Mouse (Mus musculus) CH12.LX (cell line): Measurements from ENCODE around the gene Slc9a3r1.

ENCODE experiments used
- CTCF ChIP-seq, 2 experiments: IDR thresholded peaks in 1 of 2; conservative IDR thresholded peaks in 1 of 2; 2 replicates each; pipeline ENCODE4 v1.5.1; 2011 to 2012; ENCODE audit warnings: low read depth in 2 of 2, low read length in 2 of 2, improper control_type of control experiment in 1 of 2, inconsistent platforms in 1 of 2, mild to moderate bottlenecking in 1 of 2, moderate library complexity in 1 of 2
- E2F4 ChIP-seq: IDR thresholded peaks from 2 replicates; pipeline ENCODE4 v1.6.1; 2011; ENCODE audit warnings: low read depth, low read length, improper control_type of control experiment; ENCODE audit not compliant: insufficient replicate concordance
- GABPA ChIP-seq: IDR thresholded peaks from 2 replicates; pipeline ENCODE4 v1.6.1; 2012; ENCODE audit warnings: low read depth, low read length, improper control_type of control experiment, inconsistent platforms; ENCODE audit not compliant: insufficient replicate concordance
- HCFC1 ChIP-seq: IDR thresholded peaks from 2 replicates; pipeline ENCODE4 v1.6.1; 2012; ENCODE audit warnings: low read depth, mild to moderate bottlenecking, inconsistent platforms, low read length, improper control_type of control experiment
- MAZ ChIP-seq: IDR thresholded peaks from 2 replicates; pipeline ENCODE4 v1.6.1; 2012; ENCODE audit warnings: low read depth, mild to moderate bottlenecking, inconsistent platforms, low read length, improper control_type of control experiment, moderate library complexity
- RAD21 ChIP-seq: IDR thresholded peaks from 2 replicates; pipeline ENCODE4 v1.6.1; 2011; ENCODE audit warnings: low read depth, mild to moderate bottlenecking, low read length, improper control_type of control experiment, moderate library complexity
- RCOR1 ChIP-seq: conservative IDR thresholded peaks from 2 replicates; pipeline ENCODE4 v1.6.1; 2012; ENCODE audit warnings: low read depth, mild to moderate bottlenecking, inconsistent platforms, low read length, improper control_type of control experiment
- SIN3A ChIP-seq: IDR thresholded peaks from 2 replicates; pipeline ENCODE4 v1.6.1; 2012; ENCODE audit warnings: low read length, improper control_type of control experiment, inconsistent platforms
- USF2 ChIP-seq: conservative IDR thresholded peaks from 2 replicates; pipeline ENCODE4 v1.6.1; 2011; ENCODE audit warnings: low read depth, low read length, improper control_type of control experiment
- ZC3H11A ChIP-seq: IDR thresholded peaks from 2 replicates; pipeline ENCODE4 v1.6.1; 2012; ENCODE audit warnings: low read depth, mild to moderate bottlenecking, inconsistent platforms, low read length, improper control_type of control experiment
- ZNF384 ChIP-seq: IDR thresholded peaks from 2 replicates; pipeline ENCODE4 v1.6.1; 2012; ENCODE audit warnings: low read depth, low read length, improper control_type of control experiment, inconsistent platforms

DNA sequence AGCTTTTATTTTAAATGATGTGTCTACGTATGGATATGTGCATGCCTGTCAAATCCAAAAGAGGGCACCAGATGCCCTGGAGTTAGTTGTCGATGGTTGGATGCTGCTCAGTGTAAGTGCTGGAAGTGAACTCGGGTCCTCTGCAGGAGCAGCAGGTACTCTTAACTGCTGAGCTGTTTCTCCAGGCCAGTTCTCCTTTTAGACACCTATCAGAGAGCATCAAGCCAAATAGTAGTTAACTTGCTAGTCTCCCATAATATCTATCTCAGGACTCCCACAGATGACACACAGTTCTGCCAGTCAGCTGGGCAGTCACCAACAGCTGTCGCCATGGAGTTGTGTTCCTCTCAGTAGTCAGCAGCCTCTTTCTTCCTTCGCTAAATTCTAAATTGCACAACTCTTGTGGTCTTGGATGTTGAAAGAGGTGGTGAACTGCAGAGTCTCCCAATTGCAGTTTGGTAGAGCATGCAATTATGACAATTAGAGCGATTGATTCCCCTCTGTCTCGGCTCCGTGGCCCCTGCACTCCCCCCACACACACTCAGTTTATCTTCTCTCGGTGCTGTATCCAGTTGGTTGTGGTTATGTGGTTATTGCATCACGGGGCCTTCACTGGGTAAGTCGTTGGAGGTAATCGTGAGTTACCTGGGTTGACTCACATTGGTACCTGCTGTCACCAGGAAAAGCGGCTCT, 25.5 kb downstream of the Slc9a3r1 start:
- peak; percentile 19 for TF ChIP-seq RAD21
- no peak for TF ChIP-seq MAZ
- TF ChIP-seq CTCF (conservative IDR thresholded peaks at IDR 0.05 in 1 of 2, IDR thresholded peaks at IDR 0.05 in 1 of 2; ENCODE audit: low read depth in 2 of 2, low read length in 2 of 2): peak in 1 of 2 experiments; percentile 38; a peak in 2 of 4 replicates
- no peak for TF ChIP-seq GABPA
- no peak for TF ChIP-seq SIN3A
- no peak for TF ChIP-seq ZC3H11A
- no peak for TF ChIP-seq E2F4
- no peak for TF ChIP-seq RCOR1
- no peak for TF ChIP-seq ZNF384
- TF ChIP-seq HCFC1: no peak
- no peak for TF ChIP-seq USF2
